Mouse (Mus musculus): ENCODE measurements at regions not wholly inside any gene's neighbourhood (a gene's known extent, or its start where the extent isn't known, plus 50 kb on each side); places are given as distances from the start of the nearest gene placed in this dataset.
A peak's percentile ranks its signal among the peaks of the same experiment; 100 is the strongest.

GRCm38 (mm10) chr9:74342176-74342575 lies 232.0 kb downstream of the Wdr72 start:
- DNase-seq = no peak

GRCm38 (mm10) chr9:74345027-74345426 lies 234.9 kb downstream of the Wdr72 start:
- DNase-seq = no peak

GRCm38 (mm10) chr9:74348776-74349175 lies 238.6 kb downstream of the Wdr72 start:
- DNase-seq = no peak

DNA sequence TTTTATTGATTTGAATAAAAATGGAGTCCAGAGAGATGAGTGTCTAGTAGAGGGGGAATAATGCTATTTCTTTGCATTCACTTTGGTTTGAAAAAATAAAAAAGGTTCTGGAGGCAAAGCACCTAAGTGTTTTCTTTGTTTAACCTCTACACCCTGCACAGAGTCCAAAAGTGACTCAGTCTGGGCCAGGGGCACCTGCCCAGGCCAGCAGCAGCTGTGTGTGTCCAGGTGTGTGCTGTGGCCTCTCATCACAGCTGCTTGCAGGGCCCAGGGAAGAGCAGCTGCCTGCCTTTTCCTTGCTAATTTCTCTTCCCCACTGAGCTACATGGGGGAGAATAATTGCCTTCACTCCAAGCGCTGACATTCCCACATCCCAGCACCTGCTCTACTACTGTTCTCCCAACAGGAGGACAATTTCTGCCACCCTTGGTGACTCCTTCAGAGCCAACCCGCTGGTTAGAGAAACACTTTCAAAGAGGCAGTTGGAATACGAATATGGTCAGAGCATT lies 255.8 kb downstream of the Wdr72 start:
- no peak for DNase-seq

- no peak for DNase-seq
These were observed 266.0 kb downstream of the Wdr72 start for GRCm38 (mm10) chr9:74376191-74376590.

- no peak for DNase-seq
These were observed 267.0 kb downstream of the Wdr72 start for GRCm38 (mm10) chr9:74377204-74377603.

GRCm38 (mm10) chr9:74384206-74384896 lies 274.2 kb downstream of the Wdr72 start:
- no peak for DNase-seq

- no peak for DNase-seq
These were observed 315.4 kb downstream of the Wdr72 start for GRCm38 (mm10) chr9:74425594-74425993.

DNA sequence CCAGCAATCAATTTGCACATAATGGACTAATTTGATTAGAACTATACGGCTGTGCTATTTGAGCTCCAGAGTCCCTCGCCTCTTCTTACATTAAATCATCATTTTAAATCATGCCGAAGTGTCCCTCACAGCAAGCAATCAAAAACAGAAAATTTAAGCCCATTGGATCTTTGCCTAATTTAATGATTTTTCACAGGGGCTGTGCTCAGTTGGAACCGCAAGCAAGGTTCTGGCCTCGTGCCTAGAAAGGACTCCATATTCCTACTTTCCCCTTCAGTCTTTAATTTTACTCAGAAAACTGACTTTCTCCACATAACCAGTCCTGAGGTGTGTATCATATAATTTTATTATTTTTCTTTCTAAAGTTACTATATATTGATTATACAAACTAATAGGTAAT lies 339.8 kb downstream of the Wdr72 start:
- DNase-seq = no peak

DNA sequence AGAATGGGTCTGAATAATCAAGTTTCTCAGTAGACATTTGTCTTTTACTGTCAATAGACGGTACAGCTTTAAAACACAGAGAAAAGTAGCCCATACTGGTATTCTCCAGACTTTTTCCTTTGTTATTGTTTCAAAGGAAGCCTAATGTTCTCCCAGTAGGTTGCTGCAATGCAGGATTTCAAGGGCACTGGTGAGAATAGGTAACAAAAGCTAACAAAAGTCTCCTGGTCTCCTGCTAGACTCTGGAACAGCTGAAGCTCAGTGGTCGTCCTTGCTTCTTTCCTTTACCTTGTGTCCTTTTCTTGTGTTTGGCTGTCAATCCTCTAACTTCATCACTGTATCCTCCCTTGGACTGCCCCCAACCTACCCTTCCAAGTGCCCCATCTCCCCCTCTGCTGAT lies 350.9 kb downstream of the Wdr72 start:
- DNase-seq = no peak

GRCm38 (mm10) chr9:74476830-74477229 lies 366.7 kb downstream of the Wdr72 start:
- DNase-seq = no peak

- DNase-seq = no peak
These were observed 369.1 kb downstream of the Wdr72 start for GRCm38 (mm10) chr9:74479273-74479672.

DNA sequence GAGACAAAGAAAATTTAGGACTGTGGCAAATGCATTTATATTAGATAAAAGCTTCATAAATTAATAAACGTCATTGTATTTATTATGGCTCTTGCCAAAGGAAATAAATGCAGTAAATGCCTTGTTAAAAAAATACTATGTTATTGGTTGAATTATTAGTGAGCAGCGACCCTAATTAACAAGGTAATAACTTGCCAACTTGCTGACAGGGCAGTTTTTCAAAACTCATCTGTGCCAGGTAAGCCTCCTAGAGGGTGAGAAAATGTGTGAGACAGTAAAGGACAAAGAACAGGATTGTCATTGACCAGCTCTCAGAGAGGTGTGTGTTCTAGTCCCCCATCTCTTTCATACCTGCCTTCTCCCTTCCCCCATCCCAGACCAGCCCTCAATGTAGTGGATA lies 347.8 kb upstream of the Onecut1 start:
- no peak for DNase-seq

DNA sequence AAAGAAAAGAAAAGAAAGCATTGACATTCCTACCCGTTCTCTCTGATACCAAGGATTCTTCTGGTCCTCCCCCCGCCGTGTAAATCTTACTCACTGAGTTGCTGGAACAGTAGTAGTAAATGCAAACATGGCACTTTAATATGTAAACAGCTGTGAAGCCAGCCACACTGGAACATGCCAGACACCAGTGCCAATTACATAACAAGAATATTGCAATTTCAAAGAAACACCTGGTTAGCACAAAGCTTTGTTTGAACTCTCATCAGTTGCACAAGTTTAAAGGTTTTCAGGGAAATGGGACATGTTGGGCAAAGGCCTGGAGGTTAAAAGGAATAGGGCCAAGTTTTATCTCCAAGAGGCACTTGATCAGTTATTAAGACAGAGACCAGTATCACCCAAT lies 333.2 kb upstream of the Onecut1 start:
- no peak for DNase-seq

GRCm38 (mm10) chr9:74530317-74530716 lies 331.4 kb upstream of the Onecut1 start:
- peak in 1 of 2 experiments; percentile 3 for DNase-seq

GRCm38 (mm10) chr9:74530748-74531147 lies 331.0 kb upstream of the Onecut1 start:
- no peak for DNase-seq

GRCm38 (mm10) chr9:74531986-74532385 lies 329.7 kb upstream of the Onecut1 start:
- DNase-seq = no peak

GRCm38 (mm10) chr9:74534976-74535375 lies 326.7 kb upstream of the Onecut1 start:
- no peak for DNase-seq

GRCm38 (mm10) chr9:74556116-74556515 lies 305.6 kb upstream of the Onecut1 start:
- no peak for DNase-seq

DNA sequence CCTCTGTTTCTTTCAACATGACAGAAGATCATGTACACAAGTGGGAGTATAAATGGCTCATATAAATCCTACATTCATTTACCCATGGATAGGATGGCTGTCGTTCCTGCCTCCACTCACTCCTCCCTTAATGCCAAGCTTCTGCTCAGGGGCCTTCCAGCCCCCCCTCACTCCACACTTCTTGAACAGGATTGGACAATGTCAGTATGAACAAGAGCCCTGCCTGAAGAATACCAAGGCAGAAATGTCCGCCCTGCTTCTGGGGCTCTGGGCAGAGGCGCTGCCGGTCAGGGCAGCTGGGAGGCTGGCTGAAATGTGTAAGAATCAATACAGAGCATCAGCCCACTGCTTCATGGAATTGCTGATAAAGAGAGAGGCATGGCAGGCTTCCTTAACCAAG lies 269.0 kb upstream of the Onecut1 start:
- no peak for DNase-seq

- no peak for DNase-seq
These were observed 267.8 kb upstream of the Onecut1 start for GRCm38 (mm10) chr9:74593970-74594369.

- DNase-seq = no peak
These were observed 257.3 kb upstream of the Onecut1 start for GRCm38 (mm10) chr9:74604415-74604814.

DNA sequence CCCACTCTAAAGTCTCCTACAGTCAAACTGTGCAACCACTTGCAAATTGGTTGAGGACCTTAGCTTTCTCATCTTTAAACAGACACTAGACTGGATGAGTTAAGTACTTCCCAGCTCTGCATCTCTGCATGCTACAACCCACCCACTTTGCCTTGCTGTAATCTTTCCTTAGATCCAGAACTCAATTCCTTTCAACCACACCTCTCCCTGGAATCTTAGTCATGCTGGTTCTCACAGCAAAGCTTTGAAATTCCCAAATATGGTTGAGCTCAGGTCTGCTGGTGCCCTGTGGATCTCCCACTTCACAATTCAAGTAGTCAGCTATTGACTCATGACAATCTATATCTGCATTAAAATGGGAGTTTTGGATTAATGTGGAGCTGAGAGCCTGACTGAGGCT lies 239.8 kb upstream of the Onecut1 start:
- no peak for DNase-seq

DNA sequence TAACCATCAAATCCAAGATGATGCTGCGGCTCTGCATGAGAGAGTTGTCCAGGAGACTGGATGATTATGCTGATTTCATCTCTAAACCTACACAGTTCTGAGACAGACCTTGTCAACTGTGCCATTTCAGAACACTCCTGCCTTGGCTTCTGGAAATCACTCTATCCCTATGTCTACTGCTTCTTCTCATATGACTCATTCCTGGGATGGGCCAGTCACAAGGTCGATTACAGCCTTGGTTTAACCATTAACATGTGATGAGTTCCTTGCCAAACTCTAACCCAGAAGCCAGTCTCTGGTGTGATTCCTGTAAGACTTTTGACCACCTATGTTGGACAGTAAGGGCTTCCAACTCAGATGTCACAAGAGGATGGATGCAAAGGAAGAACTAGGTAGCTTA lies 216.3 kb upstream of the Onecut1 start:
- DNase-seq = no peak

- DNase-seq = no peak
These were observed 211.7 kb upstream of the Onecut1 start for GRCm38 (mm10) chr9:74650036-74650435.
